Mouse (Mus musculus) T-cell, adult 2 months (primary cell): ENCODE data around the gene Ssbp2.

Source experiments
- DNase-seq: peaks from one replicate; pipeline ENCODE4 v3.0.0; 2022; ENCODE audit warnings: low spot score

Gene Ssbp2

GRCm38 (mm10) chr13:91727899-91728298 is 267.8 kb downstream of the Ssbp2 start:
- DNase-seq: no peak

GRCm38 (mm10) chr13:91737191-91737590 is 277.1 kb downstream of the Ssbp2 start:
- no peak for DNase-seq

GRCm38 (mm10) chr13:91740851-91741250 is 280.8 kb downstream of the Ssbp2 start:
- no peak for DNase-seq

- no peak for DNase-seq
Observed at GRCm38 (mm10) chr13:91741280-91742047, 281.4 kb downstream of the Ssbp2 start, which contains the start of gene Acot12. Gene Acot12, plus strand, starts transcription at chr13:91741512.

- no peak for DNase-seq
Observed at GRCm38 (mm10) chr13:91743180-91743579, 283.1 kb downstream of the Ssbp2 start.

- no peak for DNase-seq
Observed at GRCm38 (mm10) chr13:91746470-91746869, 286.4 kb downstream of the Ssbp2 start.

GRCm38 (mm10) chr13:91748401-91748800 is 288.3 kb downstream of the Ssbp2 start:
- DNase-seq: no peak

GRCm38 (mm10) chr13:91749981-91750380 is 289.9 kb downstream of the Ssbp2 start:
- no peak for DNase-seq
